In genomic region chr1:42953482-42953822, GRCm38 (mm10) we compare ENCODE assay signal across 8 mouse cellular contexts. TPM values are rescaled to one million over a fixed set of nuclear protein-coding genes. Genes with fewer than 3 reads are reported as not detected.
DNase-seq lines count a peak whose midpoint lies in the region; ATAC-seq lines count a peak whose summit lies in the region.

No protein-coding gene starts in this region.

- no peaks in the 10 kb centered on the region for H3K36me3 ChIP-seq in kidney, embryonic 15.5 days
- no peaks in the 10 kb centered on the region for H3K36me3 ChIP-seq in hindbrain, embryonic 12.5 days
- no peaks in the 10 kb centered on the region for H3K36me3 ChIP-seq in midbrain, embryonic 13.5 days

- peak overlapping the region; percentile 83 for H3K27ac ChIP-seq in kidney, embryonic 15.5 days
- H3K27ac ChIP-seq in hindbrain, embryonic 12.5 days, result peak overlapping the region; percentile 92
- peak overlapping the region; percentile 89 for H3K27ac ChIP-seq in midbrain, embryonic 13.5 days

- no peak for DNase-seq in kidney, adult 8-10 months
- DNase-seq in brain, embryonic 18.5 days (ENCODE audit: low read depth, low spot score), result peak; percentile 2
- DNase-seq in urinary bladder, postnatal 25 days (ENCODE audit: low spot score), result no peak
- no peak for DNase-seq in cerebellum, postnatal 14 days
- no peak for DNase-seq in retina, embryonic 14.5 days (ENCODE audit: low spot score)

- H3K9me3 ChIP-seq in kidney, embryonic 15.5 days (replicated peaks), result no peaks in the 10 kb centered on the region
- H3K9me3 ChIP-seq in hindbrain, embryonic 12.5 days (replicated peaks), result no peaks in the 10 kb centered on the region
- no peaks in the 10 kb centered on the region for H3K9me3 ChIP-seq in midbrain, embryonic 13.5 days

- ATAC-seq in kidney, embryonic 15.5 days (replicated peaks; ENCODE audit: low FRiP score), result peak; percentile 20
- ATAC-seq in hindbrain, embryonic 12.5 days (ENCODE audit: low FRiP score), result peak; percentile 73
- ATAC-seq in midbrain, embryonic 13.5 days, result peak; percentile 72

- H3K4me1 ChIP-seq in kidney, embryonic 15.5 days, result peaks cover 29% of the 10 kb centered on the region
- H3K4me1 ChIP-seq in hindbrain, embryonic 12.5 days, result peaks cover 7% of the 10 kb centered on the region
- peaks cover 12% of the 10 kb centered on the region for H3K4me1 ChIP-seq in midbrain, embryonic 13.5 days (replicated peaks)

- peak overlapping the region; percentile 96 for H3K4me2 ChIP-seq in kidney, embryonic 15.5 days
- peak overlapping the region; percentile 81 for H3K4me2 ChIP-seq in hindbrain, embryonic 12.5 days (replicated peaks)
- H3K4me2 ChIP-seq in midbrain, embryonic 13.5 days (replicated peaks), result peak overlapping the region; percentile 71

- 0 out of 2 replicates have a peak, but pooled peaks cover 6% of the 10 kb centered on the region for H3K27me3 ChIP-seq in kidney, embryonic 15.5 days
- no peaks in the 10 kb centered on the region for H3K27me3 ChIP-seq in hindbrain, embryonic 12.5 days
- no peaks in the 10 kb centered on the region for H3K27me3 ChIP-seq in midbrain, embryonic 13.5 days

- H3K9ac ChIP-seq in kidney, embryonic 15.5 days, result peak overlapping the region; percentile 73
- peak overlapping the region; percentile 89 for H3K9ac ChIP-seq in hindbrain, embryonic 12.5 days
- H3K9ac ChIP-seq in midbrain, embryonic 13.5 days (replicated peaks), result peak overlapping the region; percentile 91

- WGBS in kidney, embryonic 15.5 days, result 1% methylated on average over 16 of the region's 16 CpGs
- 1% methylated on average over 15 of the region's 16 CpGs for WGBS in hindbrain, embryonic 12.5 days
- WGBS in midbrain, embryonic 13.5 days, result 2% methylated on average over 16 of the region's 16 CpGs

- H3K4me3 ChIP-seq in kidney, embryonic 15.5 days (replicated peaks), result peak overlapping the region; percentile 90
- H3K4me3 ChIP-seq in hindbrain, embryonic 12.5 days, result peak overlapping the region; percentile 79
- peak overlapping the region; percentile 67 for H3K4me3 ChIP-seq in midbrain, embryonic 13.5 days (replicated peaks)

RNA-seq across cellular contexts. Expression of gene Gpr45, which starts 0.8 kb away (rescaled TPM):
- 13.1 and 13.4 TPM in 2 replicates for polyA plus RNA-seq in kidney, embryonic 15.5 days (2015; fragmentation: Nextera tagmentation; extraction: Ambion mirVana)
- polyA plus RNA-seq in hindbrain, embryonic 12.5 days (2016; fragmentation: Nextera tagmentation; extraction: Ambion mirVana), result 15.0 and 17.6 TPM in 2 replicates
- 17.3 and 19.7 TPM in 2 replicates for polyA plus RNA-seq in midbrain, embryonic 13.5 days (2015; fragmentation: Nextera tagmentation; extraction: Ambion mirVana)

Comparison
In these comparisons a context has a peak if more than half of its experiments do, and no peak if none do; other contexts are left out.
1. ATAC-seq: peak in every context shown above with its lines; median percentile 73 in hindbrain, embryonic 12.5 days; 72 in midbrain, embryonic 13.5 days; 20 in kidney, embryonic 15.5 days.